Mouse (Mus musculus): ENCODE measurements around the gene Insig1.

Insig1 gene

GRCm38 (mm10) chr5:28070828-28071455 is at the start of gene Insig1:
Insig1 (plus strand) TSS chr5:28071363.
- DNase-seq (ENCODE audit: low spot score), result peak; percentile 94

GRCm38 (mm10) chr5:28023452-28023851 is 47.7 kb upstream of the Insig1 start:
- no peak for DNase-seq (ENCODE audit: low spot score)

- DNase-seq (ENCODE audit: low spot score), result no peak
These were observed 39.5 kb upstream of the Insig1 start for GRCm38 (mm10) chr5:28031577-28032236.

GRCm38 (mm10) chr5:28032866-28033265 is 38.3 kb upstream of the Insig1 start:
- no peak for DNase-seq (ENCODE audit: low spot score)

GRCm38 (mm10) chr5:28033281-28033680 is 37.9 kb upstream of the Insig1 start:
- no peak for DNase-seq (ENCODE audit: low spot score)

GRCm38 (mm10) chr5:28033826-28034225 is 37.3 kb upstream of the Insig1 start:
- no peak for DNase-seq (ENCODE audit: low spot score)

- no peak for DNase-seq (ENCODE audit: low spot score)
These were observed 35.2 kb upstream of the Insig1 start for GRCm38 (mm10) chr5:28036011-28036410.

GRCm38 (mm10) chr5:28036518-28036917 is 34.6 kb upstream of the Insig1 start:
- DNase-seq (ENCODE audit: low spot score), result no peak

- DNase-seq (ENCODE audit: low spot score), result no peak
These were observed 34.0 kb upstream of the Insig1 start for GRCm38 (mm10) chr5:28037172-28037591.

- no peak for DNase-seq (ENCODE audit: low spot score)
These were observed 33.5 kb upstream of the Insig1 start for GRCm38 (mm10) chr5:28037639-28038038.

- DNase-seq (ENCODE audit: low spot score), result no peak
These were observed 33.0 kb upstream of the Insig1 start for GRCm38 (mm10) chr5:28038115-28038514.

GRCm38 (mm10) chr5:28039746-28040655 is 31.2 kb upstream of the Insig1 start:
- DNase-seq (ENCODE audit: low spot score), result no peak

- no peak for DNase-seq (ENCODE audit: low spot score)
These were observed 30.4 kb upstream of the Insig1 start for GRCm38 (mm10) chr5:28040726-28041125.

- no peak for DNase-seq (ENCODE audit: low spot score)
These were observed 29.1 kb upstream of the Insig1 start for GRCm38 (mm10) chr5:28042021-28042420.

GRCm38 (mm10) chr5:28042779-28043178 is 28.4 kb upstream of the Insig1 start:
- no peak for DNase-seq (ENCODE audit: low spot score)

GRCm38 (mm10) chr5:28043386-28043785 is 27.8 kb upstream of the Insig1 start:
- DNase-seq (ENCODE audit: low spot score), result no peak

GRCm38 (mm10) chr5:28046966-28047365 is 24.2 kb upstream of the Insig1 start:
- no peak for DNase-seq (ENCODE audit: low spot score)

- DNase-seq (ENCODE audit: low spot score), result no peak
These were observed 23.2 kb upstream of the Insig1 start for GRCm38 (mm10) chr5:28047961-28048360.

GRCm38 (mm10) chr5:28055450-28055849 is 15.7 kb upstream of the Insig1 start:
- no peak for DNase-seq (ENCODE audit: low spot score)

GRCm38 (mm10) chr5:28056877-28057276 is 14.3 kb upstream of the Insig1 start:
- no peak for DNase-seq (ENCODE audit: low spot score)

- DNase-seq (ENCODE audit: low spot score), result no peak
These were observed 10.7 kb upstream of the Insig1 start for GRCm38 (mm10) chr5:28060506-28060905.

- no peak for DNase-seq (ENCODE audit: low spot score)
These were observed 10.2 kb upstream of the Insig1 start for GRCm38 (mm10) chr5:28061011-28061410.
